Mouse (Mus musculus): ENCODE data around the gene Slc2a2. TPM values are rescaled to one million over a fixed set of nuclear protein-coding genes. Genes with fewer than 3 reads are reported as not detected.

The Slc2a2 gene
- total RNA-seq (2015; ENCODE audit: low replicate concordance) (not detected in 2 replicates), total RNA-seq (2017; ENCODE audit: low replicate concordance) (not detected in 2 replicates)

DNA sequence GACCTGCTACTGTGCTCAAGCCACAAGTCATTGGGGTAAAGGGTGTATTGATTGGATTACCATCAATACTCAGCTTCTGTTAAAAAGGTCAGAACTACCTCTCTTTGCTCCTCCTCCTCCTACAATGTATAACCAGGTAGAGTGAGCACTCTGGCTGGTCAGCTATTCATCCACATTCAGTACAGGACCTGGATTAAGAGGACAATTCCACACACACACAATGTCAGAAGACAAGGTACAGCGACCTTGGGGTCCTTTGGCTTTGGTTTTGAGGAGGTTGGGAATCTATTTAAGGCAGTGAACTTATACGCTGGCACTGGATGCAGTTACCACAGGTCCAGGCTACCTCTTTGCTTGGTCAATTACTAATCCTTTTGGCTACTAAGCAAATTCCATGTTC lies at the start of gene Slc2a2:
Slc2a2 (plus strand) TSS at position 107 of the 400 bp plus-strand sequence.
- ATAC-seq (replicated peaks; ENCODE audit: low FRiP score, poor library complexity, severe bottlenecking) = no peak

DNA sequence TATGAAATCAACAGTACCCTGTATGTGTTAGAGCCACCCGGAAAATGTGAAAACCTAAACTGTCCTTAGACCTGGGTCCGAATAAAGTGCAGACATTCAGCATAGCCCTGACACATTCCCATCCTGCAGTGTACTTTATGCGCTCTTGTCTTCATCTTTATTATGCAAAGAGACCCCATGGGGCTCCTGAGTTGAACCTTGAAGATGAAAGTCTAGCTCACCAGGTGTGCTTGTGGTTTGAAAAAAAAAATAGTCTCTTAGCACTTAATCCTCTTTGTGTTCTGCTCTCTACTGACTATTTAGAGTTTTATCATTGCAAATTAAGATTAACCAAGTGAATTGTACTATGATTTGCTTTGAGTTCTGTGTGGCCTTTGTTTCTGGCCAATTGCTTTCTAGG lies 45.1 kb upstream of the Slc2a2 start:
- no peak for ATAC-seq (replicated peaks; ENCODE audit: low FRiP score, poor library complexity, severe bottlenecking)

DNA sequence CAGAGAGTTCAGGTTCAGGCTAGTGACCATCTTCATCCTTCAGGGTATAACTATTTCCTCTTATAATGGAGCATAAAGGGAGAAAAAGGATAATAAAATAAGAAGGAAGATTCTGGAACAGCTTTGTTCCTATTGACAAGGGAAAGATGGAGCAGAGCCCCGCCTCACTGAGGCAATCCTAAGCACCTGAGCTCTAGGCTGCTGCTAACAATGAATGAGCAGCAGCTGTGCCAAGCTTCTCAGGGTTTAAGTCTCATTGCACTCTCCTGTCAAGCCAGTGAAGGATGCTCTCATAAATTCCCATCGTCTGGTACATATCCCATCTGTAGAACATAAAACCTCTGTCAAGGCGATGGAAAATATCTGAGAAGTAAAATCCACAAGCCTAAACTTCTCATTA lies 44.7 kb upstream of the Slc2a2 start:
- ATAC-seq (replicated peaks; ENCODE audit: low FRiP score, poor library complexity, severe bottlenecking) = no peak

DNA sequence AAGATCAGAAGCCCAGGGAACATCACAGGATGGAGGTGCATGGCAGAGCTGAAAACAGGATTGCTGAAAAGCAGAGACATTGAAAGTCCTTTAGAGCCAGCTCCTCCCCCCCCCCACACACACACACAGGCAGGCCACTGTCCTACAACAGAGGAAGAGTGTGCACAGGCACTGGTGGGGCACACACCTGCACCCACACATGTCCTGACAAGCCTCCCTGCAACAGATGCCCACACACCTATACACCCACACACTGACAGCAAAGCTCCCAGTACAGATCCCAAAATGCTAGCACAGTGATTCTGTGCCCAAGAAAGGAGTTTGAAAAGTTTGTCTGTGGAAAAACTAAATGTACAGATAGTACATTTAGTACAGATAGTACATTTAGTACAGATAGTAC lies 43.0 kb upstream of the Slc2a2 start:
- no peak for ATAC-seq (replicated peaks; ENCODE audit: low FRiP score, poor library complexity, severe bottlenecking)

DNA sequence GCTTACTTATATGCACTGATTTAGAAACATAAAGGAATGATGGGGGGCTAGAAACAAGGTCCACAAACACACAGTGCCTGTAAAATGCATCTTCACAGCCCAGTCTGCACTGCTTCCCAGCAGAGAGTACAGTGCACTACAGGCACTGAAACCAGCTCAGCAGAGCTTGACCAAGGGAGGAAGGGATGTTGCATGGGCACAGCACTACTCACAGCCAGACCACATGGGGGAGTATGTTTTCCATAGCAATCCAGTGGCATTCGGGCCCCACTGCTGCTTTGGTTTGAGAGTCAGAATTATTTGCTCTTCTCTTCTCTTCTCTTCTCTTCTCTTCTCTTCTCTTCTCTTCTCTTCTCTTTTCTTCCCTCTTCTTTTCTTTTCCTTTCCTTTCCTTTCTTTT lies 39.4 kb upstream of the Slc2a2 start:
- ATAC-seq (replicated peaks; ENCODE audit: low FRiP score, poor library complexity, severe bottlenecking) = no peak

DNA sequence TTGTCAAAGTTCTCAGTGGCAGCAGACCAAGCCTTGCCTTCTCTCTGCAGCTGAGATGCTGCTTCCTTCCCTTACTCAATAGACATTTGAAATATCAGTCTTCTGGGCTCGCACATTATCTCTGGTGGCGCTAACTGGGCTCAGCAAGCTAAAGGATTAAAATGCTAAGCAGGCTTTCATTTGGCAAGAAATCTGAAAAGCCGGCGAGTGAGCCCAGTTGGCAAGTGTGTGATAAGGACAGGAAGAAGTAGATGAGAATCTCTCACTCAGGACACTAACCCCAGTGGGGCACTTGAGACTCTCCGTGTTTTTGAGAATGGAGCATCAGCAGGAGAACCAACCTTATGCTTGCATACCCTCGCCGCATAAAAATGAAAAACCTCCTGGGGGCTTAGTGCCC lies 16.9 kb upstream of the Slc2a2 start:
- no peak for ATAC-seq (replicated peaks; ENCODE audit: low FRiP score, poor library complexity, severe bottlenecking)

DNA sequence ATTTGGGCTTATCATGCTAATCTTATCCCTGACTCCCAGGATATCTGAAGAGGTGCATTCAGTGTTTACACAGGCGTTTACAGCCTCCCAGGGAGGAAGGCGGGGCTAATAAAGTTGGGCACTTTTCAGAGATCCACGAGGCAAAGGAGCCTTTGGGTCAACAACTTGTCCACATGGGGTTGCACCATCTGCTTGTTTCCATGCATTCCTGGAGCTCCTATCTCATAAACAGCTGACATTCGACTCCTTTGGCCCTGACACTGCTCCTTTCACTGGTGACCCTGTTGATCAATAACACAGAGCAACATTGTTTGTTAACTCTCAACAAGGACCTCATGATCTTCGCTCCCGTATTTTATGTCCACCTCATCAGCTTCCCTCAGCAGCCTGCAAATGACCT lies 15.8 kb upstream of the Slc2a2 start:
- no peak for ATAC-seq (replicated peaks; ENCODE audit: low FRiP score, poor library complexity, severe bottlenecking)

DNA sequence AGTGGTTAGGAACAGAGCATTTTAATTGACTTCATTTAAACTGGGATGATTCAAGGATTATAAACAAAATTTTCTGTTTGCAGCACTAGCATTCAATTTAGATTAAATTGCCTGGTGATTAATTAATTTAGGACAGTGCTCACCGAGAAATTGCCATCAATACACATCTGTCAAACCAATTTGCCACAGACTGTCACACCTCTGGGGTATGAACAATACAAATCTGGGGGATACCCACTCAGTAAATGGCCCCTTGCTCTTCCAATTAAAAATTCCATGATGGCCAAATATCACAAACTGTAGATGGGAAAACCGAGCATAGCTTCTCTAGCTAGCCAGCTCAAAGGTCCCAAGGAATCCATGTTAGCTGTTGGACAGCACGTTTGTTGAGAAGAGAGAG lies 15.3 kb upstream of the Slc2a2 start:
- ATAC-seq (replicated peaks; ENCODE audit: low FRiP score, poor library complexity, severe bottlenecking) = no peak

DNA sequence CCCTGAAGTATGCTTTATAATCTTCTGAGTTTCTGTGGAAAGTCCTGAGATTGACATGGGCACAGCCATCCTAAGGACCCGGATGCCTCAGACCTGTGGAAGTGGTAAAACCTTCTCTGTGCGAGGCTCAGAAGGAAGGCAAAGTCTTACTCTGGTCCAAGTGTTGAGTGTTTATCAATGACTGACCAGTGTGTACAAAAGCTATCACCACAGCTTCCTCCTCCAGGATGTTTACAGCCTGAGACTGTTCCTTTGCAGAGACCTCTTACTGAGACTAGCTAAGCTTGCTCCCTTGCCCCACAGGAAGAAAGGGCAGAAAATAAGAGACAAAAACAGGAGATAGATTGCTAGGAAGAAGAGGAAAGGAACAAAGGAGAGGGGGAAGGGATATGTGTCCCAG lies 12.2 kb upstream of the Slc2a2 start:
- no peak for ATAC-seq (replicated peaks; ENCODE audit: low FRiP score, poor library complexity, severe bottlenecking)

DNA sequence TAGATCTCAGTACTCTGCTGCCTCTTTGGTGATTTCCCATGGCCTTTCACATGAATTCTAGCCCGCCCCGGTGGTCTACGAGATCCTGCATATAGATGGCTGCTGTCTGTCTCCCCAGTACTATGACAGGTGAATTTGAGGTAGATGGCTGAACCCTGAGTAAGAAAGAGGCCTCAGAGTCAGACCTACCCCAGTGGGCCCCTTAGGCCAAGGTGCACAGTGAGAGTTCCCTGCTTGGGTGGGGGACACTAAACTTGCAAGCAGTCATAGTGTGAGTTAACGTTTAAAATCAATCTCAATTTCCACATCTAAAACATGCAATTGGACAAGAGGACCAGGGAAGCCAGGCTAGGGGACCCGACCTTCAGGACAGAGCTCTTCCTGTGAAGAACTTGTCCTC lies 2.9 kb upstream of the Slc2a2 start:
- no peak for ATAC-seq (replicated peaks; ENCODE audit: low FRiP score, poor library complexity, severe bottlenecking)

DNA sequence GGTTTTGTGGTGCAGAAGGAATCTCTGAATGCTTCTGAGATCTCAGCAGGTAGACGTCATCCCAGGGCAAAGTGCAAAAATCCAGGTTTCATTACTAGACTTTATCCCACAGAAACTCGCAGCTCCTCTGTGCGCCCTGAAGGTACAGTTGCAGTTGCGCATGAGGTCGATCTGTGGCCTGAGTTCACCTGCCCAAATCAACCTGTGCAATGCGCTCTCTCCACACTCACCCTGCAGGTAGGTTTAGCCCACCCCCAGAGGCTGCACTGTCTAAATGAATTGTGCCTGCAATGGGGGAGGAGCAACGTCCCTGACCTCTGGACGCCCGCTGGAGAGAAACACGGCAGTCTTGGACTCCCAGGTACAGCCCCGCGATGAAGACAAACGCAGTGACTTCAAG lies 2.1 kb upstream of the Slc2a2 start:
- no peak for ATAC-seq (replicated peaks; ENCODE audit: low FRiP score, poor library complexity, severe bottlenecking)

DNA sequence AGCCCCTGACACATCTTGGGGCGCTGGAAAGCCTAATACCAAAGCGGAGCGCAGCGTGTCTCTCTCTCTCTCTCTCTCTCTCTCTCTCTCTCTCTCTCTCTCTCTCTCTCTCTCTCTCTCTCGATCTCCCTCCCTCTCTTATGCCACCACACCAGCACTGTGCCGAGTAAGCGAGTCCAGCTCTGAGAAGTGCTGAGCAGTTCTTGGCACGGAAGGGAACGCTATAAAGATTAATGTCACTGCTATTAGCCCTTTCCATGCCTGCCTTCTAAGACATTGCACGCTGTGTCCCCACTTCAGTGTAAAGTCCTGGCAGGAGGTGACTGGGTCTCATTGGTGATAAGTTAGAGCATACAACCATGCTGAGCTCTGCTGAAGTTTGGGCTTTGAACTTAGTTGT lies 1.5 kb upstream of the Slc2a2 start:
- no peak for ATAC-seq (replicated peaks; ENCODE audit: low FRiP score, poor library complexity, severe bottlenecking)

DNA sequence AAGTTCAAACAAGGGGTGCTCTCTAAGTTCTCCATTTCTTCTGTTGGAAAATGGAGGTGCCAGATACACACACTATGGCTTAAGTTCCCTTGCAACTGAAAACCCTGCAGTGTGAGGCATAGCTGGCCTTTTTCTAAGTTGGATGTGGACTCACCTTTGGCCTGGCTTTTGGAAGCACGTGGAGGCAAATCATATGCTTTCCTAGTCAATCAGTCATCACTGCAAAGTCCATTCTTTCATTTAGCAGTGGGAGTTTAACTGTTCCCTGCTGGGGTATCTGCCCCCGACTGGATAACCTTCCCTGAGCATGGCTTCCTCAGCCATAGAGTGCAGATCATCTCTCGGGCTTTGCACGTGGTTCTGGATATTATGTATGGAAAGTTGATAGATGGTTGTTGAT lies 1.9 kb downstream of the Slc2a2 start:
- no peak for ATAC-seq (replicated peaks; ENCODE audit: low FRiP score, poor library complexity, severe bottlenecking)

DNA sequence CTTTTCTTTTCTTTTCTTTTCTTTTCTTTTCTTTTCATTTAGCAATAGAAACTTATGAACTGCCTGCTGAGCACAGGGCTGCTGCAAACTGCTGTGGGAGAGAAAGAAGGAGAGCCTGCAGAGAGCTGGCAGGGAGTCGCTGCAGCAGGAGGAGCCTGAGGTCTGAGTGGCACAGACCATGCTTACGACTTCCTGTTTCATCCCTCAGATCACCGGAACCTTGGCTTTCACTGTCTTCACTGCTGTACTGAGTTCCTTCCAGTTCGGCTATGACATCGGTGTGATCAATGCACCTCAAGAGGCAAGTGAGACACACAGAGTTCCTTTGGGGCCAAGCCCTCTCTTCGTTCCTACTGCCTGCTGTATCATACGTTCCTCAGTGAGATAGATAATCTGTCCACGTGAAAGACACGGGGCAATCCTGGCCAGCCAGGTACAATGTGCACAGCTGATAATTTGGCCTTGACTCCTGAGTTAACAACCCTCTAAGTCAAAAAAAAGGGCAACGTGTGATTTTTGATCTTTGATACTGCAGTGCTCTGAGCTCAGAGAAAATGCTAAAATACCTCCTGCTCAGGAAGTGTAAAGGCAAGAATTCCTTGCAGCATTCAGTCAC lies 7.9 kb downstream of the Slc2a2 start:
- no peak for ATAC-seq (replicated peaks; ENCODE audit: low FRiP score, poor library complexity, severe bottlenecking)

DNA sequence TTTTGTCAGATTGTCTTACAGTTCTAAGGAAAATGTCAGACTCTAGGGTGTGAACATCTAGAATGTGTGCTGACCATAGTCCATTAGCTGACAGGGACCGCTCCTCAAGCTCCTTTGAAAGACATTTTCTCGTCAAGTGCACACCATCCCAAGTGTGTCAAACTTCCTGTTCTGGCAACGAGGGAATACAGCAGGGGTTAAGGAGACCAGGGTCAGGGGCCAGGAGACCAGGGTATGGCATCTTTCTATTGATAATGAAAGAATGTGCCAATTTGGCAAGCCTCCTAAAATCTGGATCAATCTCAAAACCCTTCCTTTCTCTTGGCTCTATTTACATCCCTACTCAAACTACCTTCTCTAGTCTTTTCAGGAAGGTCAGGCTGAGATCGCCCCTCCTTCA lies 9.0 kb downstream of the Slc2a2 start:
- ATAC-seq (replicated peaks; ENCODE audit: low FRiP score, poor library complexity, severe bottlenecking) = no peak

DNA sequence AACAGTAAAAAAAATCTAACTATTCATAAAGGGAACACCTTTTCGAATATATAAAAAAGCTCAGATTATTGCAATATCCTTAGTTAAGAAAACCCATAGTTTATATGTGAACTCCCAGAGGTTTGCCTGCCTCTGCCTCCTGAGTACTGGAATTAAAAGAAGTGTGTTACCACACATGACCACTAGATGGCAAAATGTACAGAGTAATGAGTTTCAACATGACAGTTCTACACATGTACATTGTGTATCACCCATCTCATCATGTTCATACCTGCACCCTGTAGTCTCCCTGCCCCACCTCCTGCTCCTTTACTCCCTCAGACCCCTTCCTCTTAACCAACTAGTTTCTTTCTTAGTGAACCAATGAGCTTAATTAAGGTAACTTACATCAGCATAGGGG lies 12.0 kb downstream of the Slc2a2 start:
- peak; percentile 70 for ATAC-seq (replicated peaks; ENCODE audit: low FRiP score, poor library complexity, severe bottlenecking)

DNA sequence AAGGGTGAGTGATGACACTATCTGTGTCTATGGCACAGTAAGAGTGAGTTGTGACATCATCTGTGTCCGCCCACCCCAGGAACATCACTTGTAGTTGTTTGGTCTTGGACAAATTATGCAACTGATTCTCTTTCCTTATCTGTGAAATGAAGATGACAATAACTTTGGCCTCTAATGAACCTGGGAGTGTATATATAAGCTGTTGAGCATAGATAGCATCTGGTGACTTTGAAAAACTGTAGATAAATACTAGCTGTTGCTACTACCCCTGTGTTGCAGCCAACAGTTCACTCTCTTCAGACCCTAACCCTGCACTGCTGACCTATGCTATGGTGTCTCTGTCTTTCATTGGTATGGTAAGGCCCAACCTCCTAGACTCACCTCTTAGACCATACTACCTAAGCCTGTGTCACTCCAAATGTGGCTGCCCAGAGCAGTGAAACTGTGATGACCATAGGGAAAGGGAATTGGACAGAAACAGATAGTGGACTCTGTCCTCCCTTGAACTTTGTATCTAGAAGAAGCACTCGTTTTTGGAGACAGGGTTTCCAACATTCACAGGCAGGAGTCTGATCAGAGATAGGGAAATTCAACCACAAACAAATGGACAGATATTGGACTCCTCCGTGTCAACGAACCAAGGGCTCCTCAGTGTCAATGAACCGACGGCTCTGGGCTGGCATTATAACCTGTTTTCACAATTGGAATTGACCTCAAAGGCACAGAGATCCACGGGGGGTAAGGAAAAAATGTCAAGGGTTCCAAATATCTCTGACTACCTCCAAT lies 16.4 kb downstream of the Slc2a2 start:
- no peak for ATAC-seq (replicated peaks; ENCODE audit: low FRiP score, poor library complexity, severe bottlenecking)

DNA sequence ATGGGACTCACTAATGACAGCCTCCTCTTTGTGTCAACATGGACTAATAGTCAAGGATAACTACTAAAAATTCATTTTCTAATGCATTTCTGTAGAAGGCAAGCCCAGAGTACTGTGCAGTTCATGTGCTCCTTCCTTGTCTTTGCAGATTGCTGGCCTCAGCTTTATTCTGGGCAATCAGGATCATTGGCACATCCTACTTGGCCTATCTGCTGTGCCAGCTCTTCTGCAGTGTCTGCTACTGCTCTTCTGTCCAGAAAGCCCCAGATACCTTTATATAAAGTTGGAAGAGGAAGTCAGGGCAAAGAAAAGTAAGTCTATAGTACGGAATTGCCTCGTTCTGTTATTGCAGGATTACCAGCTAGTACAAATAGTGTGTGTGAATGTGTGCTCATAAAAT lies 20.8 kb downstream of the Slc2a2 start:
- ATAC-seq (replicated peaks; ENCODE audit: low FRiP score, poor library complexity, severe bottlenecking) = no peak

DNA sequence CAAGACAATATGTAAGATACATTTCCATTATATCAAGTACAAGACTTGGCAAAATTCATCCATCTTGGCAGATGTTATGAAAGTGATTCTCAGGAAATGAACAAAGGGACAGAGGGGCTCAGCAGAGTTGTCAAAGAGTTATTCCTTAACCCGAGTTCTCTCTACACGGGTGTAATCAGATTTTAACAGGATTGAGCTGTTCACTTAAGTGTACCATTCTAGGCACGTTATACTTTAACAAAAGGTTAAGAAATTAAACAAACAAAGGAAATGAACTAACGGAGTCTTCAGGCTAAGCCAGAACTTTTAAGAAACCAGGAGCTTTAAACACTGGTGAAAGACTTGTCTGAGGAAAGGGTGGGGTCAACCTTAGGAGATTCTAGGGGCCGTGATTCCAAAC lies 23.5 kb downstream of the Slc2a2 start:
- ATAC-seq (replicated peaks; ENCODE audit: low FRiP score, poor library complexity, severe bottlenecking) = no peak

DNA sequence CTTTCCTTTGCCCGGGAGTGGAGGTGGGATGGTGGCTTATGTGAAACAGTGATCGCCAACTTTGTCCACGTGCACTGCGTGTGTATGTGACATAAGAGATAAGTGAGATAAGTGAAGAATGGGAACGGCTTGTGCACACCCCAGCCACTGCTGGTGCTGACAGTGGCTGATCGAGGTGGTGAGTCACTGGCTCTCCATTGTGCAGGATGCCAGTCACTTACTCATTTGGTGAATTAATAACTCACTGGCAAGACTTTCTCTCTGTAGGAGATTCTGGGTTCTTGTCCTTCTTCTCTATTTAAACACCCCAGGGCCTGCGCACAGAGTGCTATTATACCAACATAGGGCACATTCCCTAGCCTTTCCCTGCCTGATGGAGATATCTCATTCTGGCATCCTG lies 24.1 kb downstream of the Slc2a2 start:
- ATAC-seq (replicated peaks; ENCODE audit: low FRiP score, poor library complexity, severe bottlenecking) = no peak

DNA sequence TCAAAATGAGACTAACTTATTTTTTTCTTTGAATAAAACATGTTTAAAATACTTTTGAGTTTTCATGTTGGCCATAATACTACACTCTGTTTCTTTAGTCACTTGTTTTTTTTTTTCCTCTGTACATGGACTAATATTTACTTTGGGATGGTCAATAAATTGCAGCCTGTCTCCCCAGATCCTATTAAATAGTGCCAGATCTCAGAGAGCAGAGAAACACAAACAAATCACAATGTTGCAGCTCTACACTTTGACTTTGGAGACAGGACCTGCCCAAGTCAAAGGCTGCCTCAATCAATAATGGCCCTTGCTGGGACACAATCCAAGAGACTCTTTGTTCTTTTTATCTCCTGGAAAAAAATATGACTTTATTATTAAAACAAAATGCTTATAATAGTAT lies 24.8 kb downstream of the Slc2a2 start:
- ATAC-seq (replicated peaks; ENCODE audit: low FRiP score, poor library complexity, severe bottlenecking) = no peak

DNA sequence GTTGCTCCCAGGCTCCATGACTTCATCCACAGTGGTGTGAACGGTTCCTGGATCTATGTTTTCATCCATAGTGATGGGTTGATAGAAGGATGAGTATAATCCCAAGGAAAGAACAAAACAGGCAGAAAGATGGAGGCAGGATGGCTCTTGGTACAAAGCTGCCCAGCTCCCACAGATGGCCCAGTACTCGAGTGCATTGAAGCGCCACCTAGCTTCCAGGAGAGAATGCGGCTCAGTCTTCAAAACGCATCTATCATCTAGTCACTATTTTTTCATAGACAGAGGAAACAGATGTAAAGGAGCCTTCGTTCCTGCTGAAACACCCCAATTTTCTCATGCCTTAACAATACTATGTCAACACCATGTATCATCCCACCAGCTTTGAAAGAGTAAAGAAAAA lies 25.8 kb downstream of the Slc2a2 start:
- ATAC-seq (replicated peaks; ENCODE audit: low FRiP score, poor library complexity, severe bottlenecking) = no peak

All from erythroblast, adult 5-6 weeks (primary cell).